Mouse (Mus musculus): Measurements from ENCODE around the gene Anks1b. TPM values are rescaled to one million over a fixed set of nuclear protein-coding genes. Genes with fewer than 3 reads are reported as not detected.

The Anks1b gene
- polyA plus RNA-seq, 1 experiment from 2014 or later: 0.36 TPM

- Histone ChIP-seq H3K9ac (ENCODE audit: low read length) (no peak overlapping the region), H3K36me3 (ENCODE audit: control insufficient read depth, insufficient read depth, low read length) (no peaks in the 10 kb centered on the region), H3K4me1 (ENCODE audit: control insufficient read depth, insufficient read depth, low read length) (no peaks in the 10 kb centered on the region), H3K4me2 (ENCODE audit: low read depth, severe bottlenecking) (no peak overlapping the region), H3K9me3 (ENCODE audit: control insufficient read depth, low read length) (no peaks in the 10 kb centered on the region), H3K27ac (replicated peaks; ENCODE audit: low read depth, low read length) (no peak overlapping the region), H3K27me3 (ENCODE audit: control insufficient read depth, insufficient read depth, low read length) (no peaks in the 10 kb centered on the region), H3K4me3 (ENCODE audit: low read depth, low read length) (no peak overlapping the region)
- ATAC-seq (ENCODE audit: insufficient number of reproducible peaks, low FRiP score, low TSS enrichment, low read depth) (no peak), DNase-seq (ENCODE audit: low spot score) (no peak)
- WGBS: 90% methylated on average over 8 of the region's 8 CpGs
Measured at GRCm38 (mm10) chr10:90785680-90786079, 912.4 kb downstream of the Anks1b start.

DNA sequence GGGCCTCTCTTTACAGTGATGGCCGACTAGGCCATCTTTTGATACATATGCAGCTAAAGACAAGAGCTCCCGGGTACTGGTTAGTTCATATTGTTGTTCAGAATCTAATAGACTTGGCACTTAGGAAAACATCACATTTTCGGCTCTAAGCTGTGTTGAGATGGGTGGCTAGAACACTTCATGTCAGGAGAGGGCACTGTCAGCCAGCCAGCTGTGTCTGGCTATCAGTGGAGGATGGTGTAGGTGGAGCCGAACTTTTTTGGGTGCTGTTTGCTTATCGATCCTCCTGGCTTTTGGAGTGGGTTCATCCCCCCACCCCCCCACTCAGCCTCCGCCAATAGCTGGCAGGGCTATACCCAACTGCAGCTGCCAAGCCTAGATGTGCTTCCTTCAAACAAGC, 929.8 kb downstream of the Anks1b start:
- no peak overlapping the region for H3K4me2 ChIP-seq (ENCODE audit: low read depth, severe bottlenecking)
- 47% methylated on average over 6 of the region's 6 CpGs for WGBS
- H3K27ac ChIP-seq (replicated peaks; ENCODE audit: low read depth, low read length): no peak overlapping the region
- H3K27me3 ChIP-seq (ENCODE audit: control insufficient read depth, insufficient read depth, low read length): no peaks in the 10 kb centered on the region
- H3K9me3 ChIP-seq (ENCODE audit: control insufficient read depth, low read length): no peaks in the 10 kb centered on the region
- no peaks in the 10 kb centered on the region for H3K4me1 ChIP-seq (ENCODE audit: control insufficient read depth, insufficient read depth, low read length)
- H3K4me3 ChIP-seq (ENCODE audit: low read depth, low read length): no peak overlapping the region
- DNase-seq (ENCODE audit: low spot score): no peak
- no peaks in the 10 kb centered on the region for H3K36me3 ChIP-seq (ENCODE audit: control insufficient read depth, insufficient read depth, low read length)
- H3K9ac ChIP-seq (ENCODE audit: low read length): no peak overlapping the region
- no peak for ATAC-seq (ENCODE audit: insufficient number of reproducible peaks, low FRiP score, low TSS enrichment, low read depth)

GRCm38 (mm10) chr10:90804602-90805095, 931.3 kb downstream of the Anks1b start:
- no peaks in the 10 kb centered on the region for H3K4me1 ChIP-seq (ENCODE audit: control insufficient read depth, insufficient read depth, low read length)
- no peak for DNase-seq (ENCODE audit: low spot score)
- H3K27ac ChIP-seq (replicated peaks; ENCODE audit: low read depth, low read length): no peak overlapping the region
- H3K4me2 ChIP-seq (ENCODE audit: low read depth, severe bottlenecking): no peak overlapping the region
- no peak for ATAC-seq (ENCODE audit: insufficient number of reproducible peaks, low FRiP score, low TSS enrichment, low read depth)
- 21% methylated on average over 4 of the region's 4 CpGs for WGBS
- no peak overlapping the region for H3K9ac ChIP-seq (ENCODE audit: low read length)
- H3K27me3 ChIP-seq (ENCODE audit: control insufficient read depth, insufficient read depth, low read length): no peaks in the 10 kb centered on the region
- no peak overlapping the region for H3K4me3 ChIP-seq (ENCODE audit: low read depth, low read length)
- no peaks in the 10 kb centered on the region for H3K9me3 ChIP-seq (ENCODE audit: control insufficient read depth, low read length)
- H3K36me3 ChIP-seq (ENCODE audit: control insufficient read depth, insufficient read depth, low read length): no peaks in the 10 kb centered on the region

DNA sequence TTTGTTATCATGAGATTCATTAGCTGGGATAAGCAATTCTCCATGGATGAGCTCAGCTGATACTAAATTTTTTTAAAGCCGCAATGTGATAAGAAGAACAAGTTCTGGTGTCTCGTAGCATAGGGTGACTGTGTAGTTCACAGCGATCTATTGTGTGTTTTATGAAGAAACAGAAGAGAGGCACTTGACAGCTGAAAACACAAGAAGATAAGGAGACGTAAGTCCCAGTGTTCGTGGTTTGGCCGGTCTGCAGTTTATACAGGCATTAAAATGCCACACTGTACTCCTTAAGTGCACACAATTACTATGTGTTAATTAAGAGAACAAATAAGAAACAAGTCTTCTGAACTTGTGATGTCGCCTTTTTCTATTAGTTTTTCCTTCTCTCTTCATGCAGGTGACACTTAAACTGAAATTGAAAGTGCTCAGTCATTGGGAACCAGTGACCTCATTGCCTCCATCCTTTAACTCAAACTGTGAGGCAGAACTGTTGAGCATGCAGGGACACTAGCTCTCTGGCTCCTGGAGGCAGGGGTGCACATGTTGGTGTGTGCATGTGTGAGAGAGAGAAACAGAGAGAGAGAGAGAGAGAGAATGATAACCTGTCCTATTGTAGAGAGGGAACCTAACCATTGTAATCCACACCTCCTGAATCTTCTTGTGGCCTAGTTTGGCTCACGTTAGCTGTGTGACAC, 935.5 kb downstream of the Anks1b start:
- DNase-seq (ENCODE audit: low spot score): no peak
- 91% methylated on average over 8 of the region's 8 CpGs for WGBS
- Histone ChIP-seq H3K9ac (ENCODE audit: low read length) (no peak overlapping the region), H3K27me3 (ENCODE audit: control insufficient read depth, insufficient read depth, low read length) (no peaks in the 10 kb centered on the region), H3K27ac (replicated peaks; ENCODE audit: low read depth, low read length) (no peak overlapping the region), H3K4me2 (ENCODE audit: low read depth, severe bottlenecking) (no peak overlapping the region), H3K36me3 (ENCODE audit: control insufficient read depth, insufficient read depth, low read length) (no peaks in the 10 kb centered on the region), H3K4me3 (ENCODE audit: low read depth, low read length) (no peak overlapping the region), H3K4me1 (ENCODE audit: control insufficient read depth, insufficient read depth, low read length) (no peaks in the 10 kb centered on the region), H3K9me3 (ENCODE audit: control insufficient read depth, low read length) (no peaks in the 10 kb centered on the region)
- ATAC-seq (ENCODE audit: insufficient number of reproducible peaks, low FRiP score, low TSS enrichment, low read depth): no peak

DNA sequence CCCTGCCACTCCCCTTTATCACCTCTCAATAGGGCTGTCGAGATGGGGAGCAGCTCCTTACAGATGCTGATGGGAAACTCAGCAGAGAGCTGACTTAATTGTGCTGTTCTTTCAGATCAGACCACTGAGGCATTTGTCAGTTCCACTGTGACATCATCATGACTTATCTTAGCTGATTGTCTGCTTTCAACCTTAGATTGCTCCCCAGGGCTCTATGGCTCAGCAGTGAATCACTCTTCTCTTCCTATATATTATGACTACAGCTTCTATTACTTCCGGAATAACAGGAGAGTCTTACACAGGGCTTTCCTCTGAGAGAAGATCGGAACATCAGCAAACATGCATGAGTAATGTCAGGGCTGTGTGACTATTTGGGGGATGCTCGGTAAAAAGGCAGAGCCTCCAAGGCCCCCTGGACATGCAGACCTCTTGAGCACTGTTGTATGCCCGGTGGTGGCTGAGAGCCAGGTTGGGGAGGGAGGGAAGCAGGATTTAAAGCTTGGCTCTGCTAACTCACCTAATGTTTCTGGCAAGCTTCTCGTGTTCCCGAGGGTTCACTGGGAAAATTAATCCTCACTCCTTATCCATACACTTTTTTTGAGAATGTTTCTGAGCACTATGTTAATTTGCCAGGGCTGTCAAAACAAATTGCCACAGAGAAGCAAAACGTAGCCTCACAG, 936.7 kb downstream of the Anks1b start:
- Histone ChIP-seq H3K27me3 (ENCODE audit: control insufficient read depth, insufficient read depth, low read length) (no peaks in the 10 kb centered on the region), H3K27ac (replicated peaks; ENCODE audit: low read depth, low read length) (no peak overlapping the region), H3K4me2 (ENCODE audit: low read depth, severe bottlenecking) (no peak overlapping the region), H3K36me3 (ENCODE audit: control insufficient read depth, insufficient read depth, low read length) (no peaks in the 10 kb centered on the region), H3K9me3 (ENCODE audit: control insufficient read depth, low read length) (no peaks in the 10 kb centered on the region), H3K4me3 (ENCODE audit: low read depth, low read length) (no peak overlapping the region), H3K4me1 (ENCODE audit: control insufficient read depth, insufficient read depth, low read length) (no peaks in the 10 kb centered on the region), H3K9ac (ENCODE audit: low read length) (no peak overlapping the region)
- WGBS: 30% methylated on average over 8 of the region's 8 CpGs
- DNase-seq (ENCODE audit: low spot score): no peak
- no peak for ATAC-seq (ENCODE audit: insufficient number of reproducible peaks, low FRiP score, low TSS enrichment, low read depth)

GRCm38 (mm10) chr10:90811446-90811845, 938.1 kb downstream of the Anks1b start:
- Histone ChIP-seq H3K9me3 (ENCODE audit: control insufficient read depth, low read length) (no peaks in the 10 kb centered on the region), H3K9ac (ENCODE audit: low read length) (no peak overlapping the region), H3K36me3 (ENCODE audit: control insufficient read depth, insufficient read depth, low read length) (no peaks in the 10 kb centered on the region), H3K27ac (replicated peaks; ENCODE audit: low read depth, low read length) (no peak overlapping the region), H3K4me1 (ENCODE audit: control insufficient read depth, insufficient read depth, low read length) (no peaks in the 10 kb centered on the region), H3K4me3 (ENCODE audit: low read depth, low read length) (no peak overlapping the region), H3K4me2 (ENCODE audit: low read depth, severe bottlenecking) (no peak overlapping the region), H3K27me3 (ENCODE audit: control insufficient read depth, insufficient read depth, low read length) (no peaks in the 10 kb centered on the region)
- 89% methylated on average over 4 of the region's 4 CpGs for WGBS
- no peak for ATAC-seq (ENCODE audit: insufficient number of reproducible peaks, low FRiP score, low TSS enrichment, low read depth)
- no peak for DNase-seq (ENCODE audit: low spot score)

DNA sequence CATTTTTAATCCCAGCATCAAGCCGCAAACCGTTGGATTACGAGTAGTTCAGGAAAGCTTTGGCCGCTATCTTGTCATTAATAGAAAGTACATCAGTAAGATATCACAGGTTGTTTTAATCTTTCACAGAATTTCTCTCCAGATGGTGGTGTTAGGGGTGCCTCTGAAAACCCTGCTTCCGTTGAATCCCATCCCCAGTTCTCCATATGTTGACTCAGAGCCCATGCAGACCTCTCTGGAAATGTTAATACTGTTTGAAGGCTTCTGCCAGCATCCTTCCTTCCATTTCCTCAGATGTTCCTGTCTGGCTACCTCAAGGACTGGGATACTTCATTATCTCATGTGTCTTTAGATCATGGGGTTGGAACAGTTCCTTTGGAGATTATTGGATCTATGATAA, 940.0 kb downstream of the Anks1b start:
- no peak overlapping the region for H3K4me2 ChIP-seq (ENCODE audit: low read depth, severe bottlenecking)
- no peaks in the 10 kb centered on the region for H3K36me3 ChIP-seq (ENCODE audit: control insufficient read depth, insufficient read depth, low read length)
- no peak overlapping the region for H3K9ac ChIP-seq (ENCODE audit: low read length)
- H3K4me1 ChIP-seq (ENCODE audit: control insufficient read depth, insufficient read depth, low read length): no peaks in the 10 kb centered on the region
- no peak overlapping the region for H3K27ac ChIP-seq (replicated peaks; ENCODE audit: low read depth, low read length)
- DNase-seq (ENCODE audit: low spot score) (no peak), ATAC-seq (ENCODE audit: insufficient number of reproducible peaks, low FRiP score, low TSS enrichment, low read depth) (no peak)
- 90% methylated on average over 5 of the region's 5 CpGs for WGBS
- H3K4me3 ChIP-seq (ENCODE audit: low read depth, low read length): no peak overlapping the region
- H3K27me3 ChIP-seq (ENCODE audit: control insufficient read depth, insufficient read depth, low read length): no peaks in the 10 kb centered on the region
- H3K9me3 ChIP-seq (ENCODE audit: control insufficient read depth, low read length): no peaks in the 10 kb centered on the region

- Histone ChIP-seq H3K4me1 (ENCODE audit: control insufficient read depth, insufficient read depth, low read length) (no peaks in the 10 kb centered on the region), H3K4me3 (ENCODE audit: low read depth, low read length) (no peak overlapping the region), H3K27ac (replicated peaks; ENCODE audit: low read depth, low read length) (no peak overlapping the region), H3K27me3 (ENCODE audit: control insufficient read depth, insufficient read depth, low read length) (no peaks in the 10 kb centered on the region), H3K9me3 (ENCODE audit: control insufficient read depth, low read length) (no peaks in the 10 kb centered on the region), H3K36me3 (ENCODE audit: control insufficient read depth, insufficient read depth, low read length) (no peaks in the 10 kb centered on the region), H3K9ac (ENCODE audit: low read length) (no peak overlapping the region), H3K4me2 (ENCODE audit: low read depth, severe bottlenecking) (no peak overlapping the region)
- WGBS: 66% methylated on average over 6 of the region's 6 CpGs
- ATAC-seq (ENCODE audit: insufficient number of reproducible peaks, low FRiP score, low TSS enrichment, low read depth) (no peak), DNase-seq (ENCODE audit: low spot score) (no peak)
Measured at GRCm38 (mm10) chr10:90814412-90814811, 941.1 kb downstream of the Anks1b start.
